Mouse (Mus musculus) natural killer cell, adult 2 months (primary cell): Measurements from ENCODE around the gene Trim39.

Source experiments
- DNase-seq, 2 experiments: peaks; one replicate each; pipeline ENCODE4 v3.0.0; 2022; ENCODE audit warnings: low spot score in 2 of 2

Trim39 gene

GRCm38 (mm10) chr17:36271586-36272256, at the start of gene Trim39:
TSS of gene Trim39 (minus strand) at chr17:36272247.
- peak; percentile 87 to 90 for DNase-seq

DNA sequence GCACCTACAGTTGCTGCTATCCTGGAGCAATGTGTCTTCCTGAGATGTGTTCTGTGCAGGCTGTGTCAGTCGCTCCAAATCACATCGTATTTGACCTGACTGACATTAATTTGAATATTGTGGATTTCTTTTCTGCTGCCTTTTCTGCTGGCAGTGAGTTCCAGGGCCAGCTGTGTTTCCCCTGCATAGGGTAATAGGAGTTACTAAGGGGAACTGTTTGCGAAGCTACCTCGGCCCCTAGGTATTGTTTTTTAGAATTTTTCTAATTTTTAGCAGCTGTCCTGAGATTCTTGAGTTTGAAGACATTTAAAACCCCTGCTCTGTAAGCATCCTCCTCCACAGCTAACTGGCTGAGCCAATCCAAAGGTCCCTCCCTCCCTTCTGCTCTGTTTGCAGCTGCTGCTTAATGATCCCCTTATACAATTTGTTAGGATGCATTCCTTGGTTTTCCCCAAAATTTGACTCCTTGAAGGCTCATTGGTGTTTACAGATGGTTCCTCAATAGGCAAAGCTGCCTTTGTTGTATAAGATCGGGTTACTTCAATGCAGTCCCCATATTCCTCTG, 43.7 kb upstream of the Trim39 start:
- DNase-seq = no peak

DNA sequence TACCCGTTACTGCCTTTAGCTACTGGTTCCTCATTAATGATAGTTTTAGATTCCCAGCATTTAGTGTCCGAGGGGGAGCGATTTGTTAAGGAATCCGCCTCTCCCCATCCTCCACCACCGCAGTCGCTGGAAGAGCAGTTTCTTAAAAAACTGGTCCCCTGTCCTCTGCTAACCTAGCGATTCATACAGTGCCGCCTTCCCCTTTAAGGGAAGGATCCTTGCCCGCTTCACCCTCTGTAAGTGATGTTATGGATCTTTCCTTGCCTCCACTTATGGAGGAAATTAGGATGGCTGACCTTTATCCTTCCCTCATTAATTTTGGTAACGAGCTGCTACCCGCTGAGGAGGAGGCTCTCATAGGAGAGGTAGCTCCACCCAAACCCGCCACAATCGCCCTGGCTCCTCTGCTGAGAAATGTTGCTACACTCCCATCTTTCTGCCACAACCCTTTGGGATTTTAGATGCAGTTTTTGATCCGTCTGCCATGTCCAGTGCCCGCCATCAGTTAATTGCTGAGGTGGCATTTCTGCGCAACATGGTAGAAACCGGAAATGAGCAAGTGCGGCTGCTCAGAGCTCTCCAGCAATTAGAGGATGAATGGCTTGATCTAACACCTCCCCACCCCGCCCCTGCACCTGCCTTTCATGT, 43.1 kb upstream of the Trim39 start:
- DNase-seq = peak; percentile 55 to 60

GRCm38 (mm10) chr17:36314511-36314910, 42.5 kb upstream of the Trim39 start:
- peak in 1 of 2 experiments; percentile 2 for DNase-seq

GRCm38 (mm10) chr17:36309293-36309692, 37.2 kb upstream of the Trim39 start:
- DNase-seq = no peak

- peak; percentile 62 to 68 for DNase-seq
Measured at GRCm38 (mm10) chr17:36308855-36309254, 36.8 kb upstream of the Trim39 start.

- DNase-seq = no peak
Measured at GRCm38 (mm10) chr17:36286390-36286789, 14.3 kb upstream of the Trim39 start, which contains the start of gene H2-M10.2. TSS of gene H2-M10.2 (minus strand) at chr17:36286490.

- DNase-seq = no peak
Measured at GRCm38 (mm10) chr17:36281521-36282245, 9.6 kb upstream of the Trim39 start.

- DNase-seq = no peak
Measured at GRCm38 (mm10) chr17:36274776-36275175, 2.7 kb upstream of the Trim39 start.

DNA sequence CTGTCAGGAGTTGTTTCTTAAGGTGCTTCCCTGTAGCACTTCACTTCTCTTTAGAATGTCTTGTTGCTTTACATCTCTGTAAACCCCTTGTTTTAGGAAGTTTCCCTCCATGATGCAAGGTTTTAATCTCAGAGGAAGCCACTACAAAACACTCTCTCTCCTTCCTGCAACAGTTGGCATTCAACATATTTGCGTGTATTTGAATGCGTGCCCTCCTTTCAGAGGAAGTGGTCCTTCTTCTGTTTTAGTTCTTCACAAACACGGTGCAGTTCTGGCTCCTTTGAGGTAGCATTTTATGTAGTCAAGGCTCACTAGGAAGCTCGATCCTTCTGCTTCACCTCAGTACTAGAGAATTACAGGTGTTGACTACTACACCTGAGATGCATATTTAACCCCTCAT, 1.7 kb upstream of the Trim39 start:
- no peak for DNase-seq

DNA sequence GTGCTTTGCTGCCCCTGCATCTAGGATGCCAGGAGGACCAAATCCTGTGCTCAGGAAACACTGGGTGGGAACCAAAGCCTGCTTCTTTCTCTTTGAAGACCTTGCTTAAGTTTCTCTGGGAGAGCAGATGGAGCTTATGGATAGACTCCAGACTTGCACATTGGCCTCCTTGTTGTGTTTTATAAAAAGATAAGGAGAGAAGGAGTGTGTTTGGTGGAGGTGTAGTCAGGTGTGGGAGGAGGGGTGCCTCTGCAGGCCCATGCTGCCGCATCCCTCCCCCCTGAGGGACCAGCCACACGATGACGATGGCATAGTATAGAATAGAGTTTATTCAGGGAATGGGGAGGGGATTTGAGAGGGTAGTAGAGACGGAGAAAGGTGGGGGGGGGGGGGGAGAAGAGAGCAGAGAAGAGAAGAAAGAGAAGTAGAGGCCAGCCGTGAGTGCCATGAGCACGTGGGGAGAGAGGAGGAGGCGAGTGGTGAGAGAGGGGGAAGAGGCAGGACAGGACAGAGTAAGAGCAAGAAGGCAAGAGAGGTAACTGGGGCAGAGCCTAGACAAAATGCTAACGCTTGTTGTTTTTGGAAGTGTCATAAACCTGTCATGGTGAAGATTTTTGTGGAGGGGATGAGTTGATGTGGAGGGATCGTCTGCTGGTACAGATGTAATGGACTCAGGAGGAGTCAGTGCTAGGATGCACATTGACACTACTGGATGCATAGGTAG, 758 bp upstream of the Trim39 start:
- no peak for DNase-seq

GRCm38 (mm10) chr17:36270956-36271585, 976 bp downstream of the Trim39 start:
- peak; percentile 87 to 90 for DNase-seq

GRCm38 (mm10) chr17:36265834-36266233, 6.2 kb downstream of the Trim39 start:
- peak; percentile 59 to 72 for DNase-seq

DNA sequence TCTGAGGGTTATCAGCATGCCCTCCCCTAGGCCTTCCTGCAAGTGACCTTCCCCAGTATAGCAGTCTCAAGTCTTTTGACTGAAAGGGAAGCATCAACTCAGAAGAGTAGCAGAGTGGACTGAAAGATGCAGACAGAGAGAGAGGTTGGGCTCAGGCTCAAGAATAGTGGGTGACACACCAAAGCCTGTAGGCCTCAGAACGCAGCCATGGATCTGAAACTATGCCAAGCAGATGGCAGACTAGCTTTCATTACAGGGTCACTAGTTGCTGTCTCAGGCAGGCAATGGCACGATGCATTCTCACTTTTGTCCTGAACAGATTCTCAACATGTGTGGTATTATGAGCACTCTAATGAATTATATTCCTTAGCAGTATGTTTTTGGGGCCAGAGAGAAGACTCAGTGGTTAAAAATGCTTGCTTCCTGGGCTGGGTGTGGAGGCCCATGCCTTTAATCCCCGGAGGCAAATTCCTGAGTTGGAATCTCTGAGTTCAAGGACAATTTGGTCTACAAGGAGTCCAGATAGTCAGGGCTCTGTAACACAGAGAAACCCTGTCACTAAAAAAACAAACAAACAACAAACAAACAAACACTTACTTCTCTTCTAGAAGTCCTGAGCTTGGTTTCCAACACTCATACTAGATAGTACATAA, 7.6 kb downstream of the Trim39 start:
- no peak for DNase-seq

- no peak for DNase-seq
Measured at GRCm38 (mm10) chr17:36261511-36262166, 10.4 kb downstream of the Trim39 start.

- DNase-seq = no peak
Measured at GRCm38 (mm10) chr17:36257969-36258368, 14.1 kb downstream of the Trim39 start, which contains the start of gene Rpp21. TSS of gene Rpp21 (minus strand) at chr17:36258069.

DNA sequence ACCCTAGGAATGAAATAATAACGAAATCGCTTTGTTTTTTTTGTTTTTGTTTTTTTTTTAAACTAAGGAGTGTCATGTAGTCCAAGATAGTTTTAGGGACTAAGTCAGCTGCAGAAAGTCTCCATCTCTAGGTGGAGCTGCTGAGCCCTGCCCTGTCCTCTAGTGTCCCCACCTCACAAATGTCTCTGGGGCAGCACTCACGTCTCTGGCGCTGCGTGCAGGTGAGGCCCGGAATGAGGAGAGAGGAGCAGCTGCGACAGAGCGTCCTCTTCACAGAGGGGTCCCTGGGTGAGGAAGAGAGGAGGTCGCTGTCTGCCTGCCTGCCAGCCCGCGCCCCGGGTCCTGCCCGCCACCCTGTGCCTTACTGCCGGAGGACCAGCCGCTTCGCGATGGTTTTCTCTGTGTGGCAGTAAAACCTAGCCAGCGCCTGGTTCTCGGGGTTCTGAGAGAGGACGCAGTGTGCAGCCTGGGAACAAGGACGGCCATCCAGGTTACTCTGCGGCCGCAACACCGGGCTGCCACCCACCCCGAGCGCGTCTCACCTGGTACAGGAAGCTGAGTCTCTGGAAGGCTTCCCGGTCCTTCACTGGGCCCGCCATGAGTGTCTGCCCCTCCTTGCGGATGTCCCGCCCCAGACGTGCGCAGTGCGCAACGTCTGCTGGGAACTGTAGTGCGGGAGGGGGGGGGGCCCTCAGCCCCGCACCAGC, 14.7 kb downstream of the Trim39 start:
- DNase-seq = peak; percentile 52 to 62

DNA sequence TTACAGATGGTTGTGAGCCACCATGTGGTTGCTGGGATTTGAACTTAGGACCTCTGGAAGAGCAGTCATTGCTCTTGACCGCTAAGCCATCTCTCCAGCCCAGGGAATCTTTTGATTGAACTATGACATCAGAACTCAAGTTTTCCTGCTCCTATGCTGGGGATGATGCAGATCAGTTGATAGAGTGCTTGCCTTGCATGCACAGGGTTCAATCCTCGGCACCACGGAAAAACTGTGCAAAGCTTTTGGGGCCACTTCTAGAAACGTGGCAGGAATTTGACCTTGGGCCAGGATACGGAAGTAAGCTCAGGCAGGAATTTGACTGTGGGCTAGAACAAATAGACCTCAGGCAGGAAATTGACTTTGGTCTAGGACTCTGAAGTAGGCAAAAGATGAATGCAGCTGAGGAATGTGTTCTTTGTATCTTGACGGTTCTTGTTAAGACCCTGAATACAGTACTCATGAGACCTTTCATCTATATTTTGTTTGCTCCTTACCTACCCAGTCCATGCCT, 18.9 kb downstream of the Trim39 start:
- no peak for DNase-seq

GRCm38 (mm10) chr17:36252250-36252876, 19.7 kb downstream of the Trim39 start:
- peak in 1 of 2 experiments; percentile 28 for DNase-seq
